Mouse (Mus musculus): Measurements from ENCODE around the gene Nsun2.
"Not testable (repeated sequence)": the region's sequence is repeated elsewhere in the genome, so short reads cannot be mapped to it uniquely, and the experiment has no call there.

Nsun2 gene

DNA sequence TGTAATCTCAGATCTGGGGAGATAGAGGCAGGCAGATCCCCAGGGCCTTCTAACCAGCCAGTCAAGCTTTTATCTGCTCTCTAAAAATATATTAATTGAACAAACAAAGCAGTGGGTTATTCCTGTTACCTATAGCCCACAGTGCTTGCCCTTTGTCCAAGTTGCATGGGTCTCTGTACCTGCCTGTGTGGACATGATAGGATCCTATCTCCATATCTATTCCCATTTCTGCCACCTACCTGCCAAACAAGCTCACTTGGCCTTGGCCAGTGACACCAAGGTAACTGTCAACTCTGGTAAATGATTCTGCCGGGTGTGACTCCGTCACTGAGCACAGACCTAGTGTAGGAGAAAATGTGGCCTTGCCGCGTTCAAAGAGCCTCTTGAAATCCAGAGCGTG is 57.8 kb downstream of the Nsun2 start:
- DNase-seq (ENCODE audit: low spot score in 2 of 2): no peak

DNA sequence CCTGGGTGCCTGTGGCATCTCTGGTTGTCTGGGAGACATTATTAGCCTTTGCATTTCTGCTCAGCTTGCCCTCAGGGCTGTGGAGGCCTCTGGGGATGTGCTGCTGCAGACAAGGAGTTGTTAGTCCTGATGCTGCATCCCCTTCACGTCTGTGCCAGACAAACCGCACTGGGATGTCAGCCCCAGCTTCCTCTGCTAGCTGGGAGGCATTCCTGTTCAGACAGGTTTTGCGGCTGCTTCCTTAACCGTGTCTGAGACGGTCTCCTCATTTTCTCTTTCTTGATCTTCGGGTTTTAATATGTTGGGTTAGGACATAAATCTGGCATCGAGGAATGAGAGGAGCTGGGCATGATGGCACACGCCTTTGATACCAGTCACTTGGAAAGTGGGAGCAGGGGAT is 58.7 kb downstream of the Nsun2 start:
- no peak for DNase-seq (ENCODE audit: low spot score in 2 of 2)

DNA sequence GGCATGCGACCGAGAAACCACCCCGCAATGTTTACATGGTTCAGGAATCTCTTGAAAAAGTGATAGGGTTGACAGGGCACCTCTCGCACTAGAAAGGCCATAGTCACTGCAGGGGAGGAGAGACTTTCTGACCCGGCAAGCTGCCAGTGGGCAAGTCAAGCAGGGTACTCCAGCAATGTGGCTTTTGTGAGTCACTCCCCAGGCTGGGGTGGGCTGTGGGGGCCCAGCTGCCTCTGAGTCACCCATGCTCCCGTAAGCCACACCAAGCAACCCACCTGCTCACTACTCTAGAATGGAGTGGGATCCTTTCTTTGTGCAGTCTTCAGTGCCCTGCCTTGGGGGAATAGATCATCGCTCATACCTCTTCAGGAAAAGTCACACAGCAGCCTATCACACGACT is 59.9 kb downstream of the Nsun2 start:
- peak in 1 of 2 experiments; percentile 32 for DNase-seq (ENCODE audit: low spot score in 2 of 2)

DNA sequence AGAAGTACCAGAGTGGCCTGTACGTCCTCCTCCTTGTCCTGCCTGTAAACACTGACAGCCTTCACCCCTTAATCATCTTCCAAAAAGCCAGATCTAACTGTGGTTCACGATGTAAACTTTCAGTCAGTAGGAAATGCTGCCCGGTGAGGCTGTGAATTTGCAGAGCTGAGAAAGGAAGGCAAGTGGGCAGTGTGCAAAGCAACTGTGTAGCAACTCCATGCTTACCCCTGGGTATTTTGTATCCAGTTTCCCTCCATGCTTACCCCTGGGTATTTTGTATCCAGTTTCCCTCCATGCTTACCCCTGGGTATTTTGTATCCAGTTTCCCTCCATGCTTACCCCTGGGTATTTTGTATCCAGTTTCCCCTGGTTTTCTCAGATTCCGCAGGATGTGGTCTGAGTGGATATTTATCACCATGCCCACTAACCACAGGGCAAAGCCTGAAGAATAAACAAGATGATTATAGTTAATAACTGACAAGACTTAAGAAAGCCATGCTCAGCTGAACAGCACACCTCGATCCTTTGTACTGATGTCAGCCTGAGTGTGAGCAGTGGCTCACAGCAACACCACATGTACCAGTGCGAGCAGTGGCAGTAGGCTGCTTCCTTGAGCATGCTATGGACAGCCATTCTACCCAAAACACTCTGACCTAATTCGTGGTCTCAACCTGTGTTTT is 61.2 kb downstream of the Nsun2 start:
- DNase-seq (ENCODE audit: low spot score in 2 of 2): no peak

DNA sequence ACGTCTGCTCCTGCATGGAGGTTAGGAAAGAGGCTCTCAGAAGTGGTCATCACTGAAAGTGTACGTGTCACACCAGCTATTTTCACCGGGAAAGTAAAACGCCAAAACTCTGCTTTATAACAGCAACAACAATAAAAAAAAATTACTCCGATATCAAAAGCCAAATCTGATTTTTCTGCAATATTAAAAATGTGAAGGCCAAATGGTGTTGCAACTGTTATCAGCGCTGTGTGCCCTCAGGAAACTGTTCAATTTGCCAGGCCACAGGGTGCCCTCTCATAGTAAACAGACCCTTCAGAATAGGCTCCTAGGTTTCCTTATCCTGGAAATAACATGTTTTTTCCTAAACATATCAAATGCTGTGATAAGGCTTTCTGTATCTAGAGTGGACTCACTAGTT is 62.4 kb downstream of the Nsun2 start:
- DNase-seq (ENCODE audit: low spot score in 2 of 2): no peak

DNA sequence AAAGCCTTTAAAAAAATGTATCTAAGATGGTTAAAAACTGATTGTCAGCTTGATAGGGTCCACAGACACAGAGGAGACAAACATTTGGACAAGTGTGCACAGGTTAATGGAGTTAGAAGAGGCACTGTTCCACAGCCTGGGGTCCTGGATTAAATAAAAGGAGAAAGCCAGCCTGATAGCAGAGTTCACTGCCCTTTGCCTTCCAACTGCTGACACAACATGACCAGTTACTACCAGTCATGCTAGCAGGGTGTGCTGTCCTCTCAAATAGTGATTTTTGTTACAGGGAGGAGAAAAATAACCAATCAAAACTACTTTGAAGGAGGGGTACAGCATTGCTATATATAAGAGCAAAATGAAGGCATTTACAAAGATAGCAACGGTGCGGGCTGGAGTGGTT is 63.0 kb downstream of the Nsun2 start:
- no peak for DNase-seq (ENCODE audit: low spot score in 2 of 2)

DNA sequence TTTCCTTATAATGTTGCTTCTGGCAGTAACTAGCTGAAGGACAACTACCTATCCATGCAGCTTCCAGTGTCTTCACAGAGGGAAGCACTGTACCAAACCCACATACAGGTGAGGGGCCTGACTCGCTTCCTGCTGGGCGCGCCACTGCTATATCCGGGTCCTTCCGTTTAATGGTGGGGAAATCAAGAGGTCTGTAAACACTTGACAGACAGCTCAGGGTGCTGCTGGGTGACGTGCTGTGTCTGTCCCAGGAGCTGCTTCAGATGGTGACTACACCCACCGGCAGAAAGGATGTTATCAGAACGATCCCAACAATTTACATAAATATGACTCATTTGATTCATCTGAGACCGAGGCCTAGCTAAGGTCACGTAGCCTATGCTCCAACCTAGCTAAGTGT is 65.3 kb downstream of the Nsun2 start:
- DNase-seq (ENCODE audit: low spot score in 2 of 2): no peak

DNA sequence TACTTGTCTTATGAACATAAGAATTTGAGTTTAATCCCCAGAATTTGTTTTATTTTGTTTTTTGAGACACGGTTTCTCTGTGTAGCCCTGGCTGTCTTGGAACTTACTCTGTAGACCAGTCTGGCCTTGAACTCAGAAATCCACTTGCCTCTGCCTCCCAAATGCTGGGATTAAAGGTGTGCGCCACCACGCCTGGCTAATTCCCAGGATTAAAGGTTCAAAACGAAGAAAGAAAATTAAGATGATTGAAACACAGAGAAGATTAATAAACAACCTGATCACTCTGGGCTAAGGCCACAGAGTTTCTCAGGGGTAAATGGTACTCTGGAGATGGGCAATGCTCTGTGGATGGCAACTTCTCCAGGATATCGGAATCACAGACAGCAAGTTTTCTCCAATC is 67.3 kb downstream of the Nsun2 start:
- DNase-seq (ENCODE audit: low spot score in 2 of 2): not testable (repeated sequence)

DNA sequence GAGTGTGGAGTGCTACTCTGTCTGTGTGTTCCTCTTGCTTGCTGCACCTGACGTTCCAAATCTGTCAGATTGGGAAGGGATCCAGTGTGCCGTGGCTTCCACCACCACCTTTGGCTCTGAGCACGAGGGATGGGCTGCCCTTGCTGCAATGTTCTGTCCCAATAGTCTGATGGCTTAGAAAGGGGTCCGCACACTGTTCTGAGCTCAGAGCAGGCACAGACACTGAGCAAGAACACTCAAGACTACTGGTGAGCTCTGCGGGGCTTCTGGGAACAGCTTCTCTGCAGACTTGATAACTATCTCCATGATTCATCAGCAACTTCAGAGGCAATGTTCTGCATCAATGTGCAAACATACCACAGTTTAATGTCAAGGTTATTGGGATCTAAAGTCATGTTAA is 67.8 kb downstream of the Nsun2 start:
- DNase-seq (ENCODE audit: low spot score in 2 of 2): no peak

DNA sequence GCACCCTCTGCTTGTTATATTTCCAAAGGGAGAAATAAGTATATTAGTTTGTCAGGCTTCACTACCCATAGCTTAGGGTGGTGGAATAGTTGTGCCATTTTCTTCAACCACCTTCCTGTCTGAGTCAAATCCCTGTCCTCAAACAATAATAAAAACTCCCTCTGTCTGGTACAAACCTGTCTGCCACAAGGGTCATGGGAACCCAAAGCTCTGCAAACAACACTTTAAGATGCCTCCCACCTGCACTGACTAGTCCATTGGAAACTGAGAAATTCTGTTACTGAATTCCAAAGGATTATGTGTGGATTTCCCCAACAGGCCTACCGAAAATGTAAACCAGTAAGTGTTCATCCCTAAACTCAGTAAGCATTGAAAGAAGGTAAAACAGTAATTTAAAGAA is 71.1 kb downstream of the Nsun2 start:
- DNase-seq (ENCODE audit: low spot score in 2 of 2): no peak

DNA sequence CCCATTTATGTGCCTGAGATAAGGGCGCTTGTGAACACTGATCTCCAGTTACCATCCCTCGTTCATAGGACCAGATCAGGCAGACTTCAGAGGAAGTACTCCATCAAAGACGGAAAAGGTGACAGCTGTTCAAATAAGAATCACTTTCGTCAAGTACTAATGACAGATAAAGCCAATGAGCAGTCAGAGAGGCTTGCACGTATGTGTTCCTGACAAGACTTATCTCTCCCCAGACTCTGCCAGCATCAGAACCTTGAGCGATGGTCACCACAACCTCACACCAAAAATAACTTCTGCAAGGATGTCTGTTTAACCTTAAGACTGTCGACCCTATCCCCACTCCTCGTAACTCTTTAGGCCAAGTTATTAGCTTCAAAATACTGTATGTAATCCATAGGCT is 75.2 kb downstream of the Nsun2 start:
- no peak for DNase-seq (ENCODE audit: low spot score in 2 of 2)

DNA sequence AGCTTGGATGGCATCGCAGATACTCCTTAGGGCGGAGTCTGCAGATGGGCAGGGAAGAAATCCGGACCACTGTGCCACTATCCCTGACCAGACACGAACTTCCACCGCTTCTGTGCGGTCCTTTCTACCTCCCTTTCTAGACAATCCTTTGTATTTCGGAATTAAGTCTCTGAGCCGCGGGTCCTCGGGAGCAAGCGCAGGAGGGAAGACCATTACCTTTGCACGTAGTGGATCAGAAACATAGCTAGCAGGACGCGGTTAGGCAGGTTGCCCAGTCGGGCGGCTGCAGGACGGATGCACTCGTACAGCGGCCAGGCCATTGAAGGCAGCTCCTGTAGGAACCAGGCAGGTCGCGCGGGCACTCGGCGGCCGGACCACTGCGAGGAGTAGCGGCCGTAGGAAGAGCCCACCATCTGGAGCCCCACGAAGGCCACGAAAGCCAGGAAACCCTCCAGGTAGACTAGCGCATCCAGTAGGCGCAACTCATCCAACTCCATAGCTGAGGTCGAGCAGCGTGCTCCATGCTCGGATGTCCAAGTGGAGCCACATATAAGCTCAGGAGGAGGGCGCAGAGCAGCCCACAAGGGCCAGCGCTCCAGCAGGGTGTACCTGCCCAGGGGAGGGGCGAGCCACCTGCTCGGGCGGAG is 77.3 kb downstream of the Nsun2 start:
- DNase-seq (ENCODE audit: low spot score in 2 of 2): peak in 1 of 2 experiments; percentile 33

DNA sequence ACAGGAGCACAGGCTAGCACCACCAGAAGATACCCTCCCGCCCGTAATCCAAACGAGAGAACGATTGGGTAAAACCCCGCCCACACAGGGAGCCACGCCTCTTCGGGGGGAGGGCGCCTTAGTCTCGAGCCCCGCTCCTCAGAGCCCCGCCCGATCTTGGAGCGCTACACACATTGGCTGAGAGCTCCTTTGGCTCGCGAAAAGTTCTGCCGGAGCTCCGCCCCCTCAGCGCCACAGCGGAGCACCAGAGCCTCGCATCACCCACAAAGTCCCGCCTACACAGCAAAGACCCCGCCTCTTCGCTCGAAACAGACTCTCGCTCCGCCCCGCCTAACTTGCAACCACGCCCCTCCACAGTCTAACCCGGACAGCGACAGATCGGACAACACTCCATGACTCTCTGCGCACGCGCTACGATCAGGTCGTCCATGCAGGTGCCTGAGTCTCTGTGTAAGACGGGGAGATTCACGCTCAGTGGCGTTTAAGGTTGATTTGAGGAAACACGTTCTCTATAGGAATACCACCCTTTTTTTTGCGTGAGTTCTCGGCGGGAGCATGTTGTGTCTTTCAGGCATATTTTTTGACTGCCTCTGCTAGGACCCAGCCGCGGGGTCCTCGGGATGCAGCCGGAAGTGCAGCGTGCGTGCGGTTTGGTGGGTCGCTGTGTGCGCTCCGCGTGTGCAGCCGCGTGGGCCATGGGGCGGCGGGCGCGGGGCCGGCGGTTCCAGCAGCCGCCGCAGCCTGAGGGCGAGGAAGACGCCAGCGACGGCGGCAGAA is 78.0 kb downstream of the Nsun2 start, which contains the start of gene Srd5a1:
Gene Srd5a1 (minus strand): TSS at position 45 of the 777 bp plus-strand sequence.
- peak; percentile 98 for DNase-seq (ENCODE audit: low spot score in 2 of 2)

DNA sequence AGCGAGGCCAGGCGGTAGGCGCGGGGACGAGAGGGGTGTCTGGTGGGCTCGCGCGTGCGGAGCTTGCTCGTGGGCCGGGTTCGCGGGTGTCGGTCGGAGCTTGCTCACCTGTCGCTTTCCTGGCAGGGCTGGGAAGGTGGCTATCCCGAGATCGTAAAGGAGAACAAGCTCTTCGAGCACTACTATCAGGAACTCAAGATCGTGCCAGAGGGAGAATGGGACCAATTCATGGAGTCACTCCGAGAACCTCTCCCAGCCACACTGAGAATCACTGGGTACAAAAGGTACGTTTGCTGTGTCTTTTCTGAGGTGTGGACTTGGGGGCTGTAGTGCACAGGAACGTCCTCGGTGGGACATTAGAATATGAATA is 78.6 kb downstream of the Nsun2 start:
- DNase-seq (ENCODE audit: low spot score in 2 of 2): no peak

DNA sequence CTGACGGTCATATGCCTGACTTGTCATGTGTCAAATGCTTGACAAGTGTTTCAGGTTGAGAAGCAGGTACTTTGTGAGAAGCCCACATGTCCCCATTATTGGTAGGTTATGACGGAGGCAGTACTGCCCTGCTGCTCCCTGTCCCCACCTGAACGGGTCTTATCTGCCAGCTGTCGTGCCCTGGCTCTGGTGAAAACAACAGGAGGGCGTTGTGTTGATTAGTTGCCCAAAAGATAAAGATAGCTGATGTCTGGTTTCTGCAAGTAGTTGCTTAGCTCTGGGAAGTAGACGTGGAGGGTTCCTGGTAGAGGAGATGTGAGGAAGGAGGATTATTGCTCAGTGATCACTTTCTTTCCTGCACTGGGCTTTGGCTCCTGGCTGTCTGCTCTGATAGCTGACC is 83.2 kb downstream of the Nsun2 start:
- DNase-seq (ENCODE audit: low spot score in 2 of 2): no peak

DNA sequence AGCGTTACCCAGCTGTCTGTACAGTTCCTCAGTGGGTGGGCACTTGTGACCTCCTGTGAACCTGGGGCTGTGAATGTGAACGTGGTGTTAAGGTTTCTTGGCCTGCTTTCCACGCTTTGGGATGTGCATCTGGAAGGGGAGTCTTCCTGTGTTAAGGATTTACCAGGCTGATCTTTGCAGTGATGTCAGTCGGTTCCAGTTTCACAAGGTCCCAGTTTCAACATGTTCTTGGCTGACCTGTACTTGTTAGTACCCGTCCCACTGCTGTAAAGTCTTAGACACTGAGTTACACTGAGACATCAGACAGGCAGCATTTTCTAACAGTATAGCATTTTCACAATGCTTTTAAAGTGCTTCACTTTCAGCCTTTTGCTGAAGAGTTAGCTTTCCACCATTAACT is 90.3 kb downstream of the Nsun2 start:
- DNase-seq (ENCODE audit: low spot score in 2 of 2): no peak

DNA sequence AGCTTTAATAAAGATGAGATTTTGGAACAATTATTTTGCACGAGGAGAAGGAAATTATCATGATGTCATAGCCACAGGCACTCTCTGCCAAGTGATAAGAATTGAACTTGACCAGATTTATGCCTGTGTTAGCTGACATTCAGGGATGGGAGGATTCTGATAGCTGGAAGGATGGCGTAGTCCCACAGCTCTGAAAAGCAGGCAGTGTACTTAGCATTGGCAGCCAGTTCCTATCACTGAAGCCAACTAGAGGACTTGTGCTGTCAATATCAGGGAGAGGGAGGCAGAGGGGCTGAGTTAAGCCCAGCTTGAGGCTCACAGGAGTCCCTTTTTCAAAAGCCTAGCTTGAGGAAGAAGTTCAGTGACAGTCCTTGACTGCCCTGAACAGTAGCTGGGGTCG is 91.0 kb downstream of the Nsun2 start:
- DNase-seq (ENCODE audit: low spot score in 2 of 2): no peak

DNA sequence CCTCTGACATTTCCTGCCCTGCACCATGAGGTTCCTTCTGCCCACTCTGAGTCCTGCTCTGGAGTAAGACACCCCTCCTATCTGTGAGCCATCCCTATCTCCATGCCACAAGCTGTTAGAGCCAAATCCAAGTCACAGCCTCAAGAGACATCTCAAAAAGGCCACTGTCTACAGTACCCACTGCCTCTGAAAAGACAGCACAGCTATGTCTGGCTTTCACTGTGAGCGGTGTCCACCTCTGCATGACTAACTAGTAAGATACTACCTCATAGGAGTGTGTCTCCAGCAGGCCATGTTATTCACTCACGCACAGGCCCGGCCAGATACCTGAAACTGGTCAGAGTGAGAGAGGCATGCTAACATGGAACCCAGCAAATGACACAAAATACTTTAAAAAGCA is 94.4 kb downstream of the Nsun2 start:
- DNase-seq (ENCODE audit: low spot score in 2 of 2): peak in 1 of 2 experiments; percentile 49

DNA sequence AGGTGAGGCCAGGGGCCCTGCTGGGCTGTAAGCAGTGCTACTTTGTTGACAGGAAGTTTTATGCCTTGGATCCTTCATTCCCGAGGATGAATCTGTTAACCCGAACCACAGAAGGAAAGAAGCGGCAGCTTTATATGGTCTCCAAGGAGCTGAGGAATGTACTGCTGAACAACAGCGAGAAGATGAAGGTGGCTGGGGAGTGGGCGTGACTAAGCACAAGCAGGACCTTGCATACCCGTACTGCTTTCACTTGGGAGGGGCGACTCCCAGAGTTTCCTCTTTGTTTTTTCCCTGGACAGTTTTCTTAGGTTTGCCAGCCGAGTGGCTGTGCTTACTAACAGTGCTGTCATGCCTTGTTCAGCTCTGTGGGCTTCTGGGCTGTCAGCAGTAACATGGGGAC is 97.0 kb downstream of the Nsun2 start:
- DNase-seq (ENCODE audit: low spot score in 2 of 2): peak in 1 of 2 experiments; percentile 32

DNA sequence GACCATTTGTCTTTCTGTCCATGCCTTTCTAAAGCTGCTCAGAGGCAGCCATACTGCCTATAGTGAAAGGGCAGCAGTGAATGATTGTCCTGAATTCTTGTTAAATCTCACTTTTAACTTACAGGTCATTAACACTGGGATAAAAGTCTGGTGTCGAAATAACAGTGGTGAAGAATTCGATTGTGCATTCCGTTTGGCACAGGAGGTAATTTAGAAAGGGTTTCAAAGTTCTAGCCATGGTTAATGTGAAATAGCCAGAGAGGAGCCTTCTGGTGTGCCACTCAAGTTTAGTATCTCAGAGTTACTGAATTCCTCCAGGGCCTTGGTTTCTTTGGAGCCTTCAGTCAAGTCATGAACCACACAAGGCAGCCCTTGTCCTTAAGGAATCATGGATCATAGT is 97.6 kb downstream of the Nsun2 start:
- DNase-seq (ENCODE audit: low spot score in 2 of 2): peak in 1 of 2 experiments; percentile 4

DNA sequence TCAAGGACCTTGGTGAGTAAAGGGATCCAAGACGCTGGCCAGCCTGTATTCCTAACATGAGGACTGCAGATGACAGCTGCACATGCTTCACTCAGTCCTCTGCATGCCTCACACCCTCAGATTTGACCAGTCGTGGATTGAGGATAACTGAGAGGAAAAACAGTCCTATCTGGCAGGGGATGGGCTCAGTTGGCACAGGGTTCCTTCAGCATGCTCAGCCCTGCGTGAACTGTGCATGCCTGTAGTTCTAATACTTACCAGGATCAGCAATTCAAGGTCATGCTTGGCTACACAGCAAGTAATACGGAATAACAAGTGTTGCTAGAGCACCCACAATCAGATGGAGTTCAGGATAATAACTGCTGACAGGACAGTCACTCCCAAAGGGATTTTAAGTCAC is 98.1 kb downstream of the Nsun2 start:
- DNase-seq (ENCODE audit: low spot score in 2 of 2): peak in 1 of 2 experiments; percentile 35

DNA sequence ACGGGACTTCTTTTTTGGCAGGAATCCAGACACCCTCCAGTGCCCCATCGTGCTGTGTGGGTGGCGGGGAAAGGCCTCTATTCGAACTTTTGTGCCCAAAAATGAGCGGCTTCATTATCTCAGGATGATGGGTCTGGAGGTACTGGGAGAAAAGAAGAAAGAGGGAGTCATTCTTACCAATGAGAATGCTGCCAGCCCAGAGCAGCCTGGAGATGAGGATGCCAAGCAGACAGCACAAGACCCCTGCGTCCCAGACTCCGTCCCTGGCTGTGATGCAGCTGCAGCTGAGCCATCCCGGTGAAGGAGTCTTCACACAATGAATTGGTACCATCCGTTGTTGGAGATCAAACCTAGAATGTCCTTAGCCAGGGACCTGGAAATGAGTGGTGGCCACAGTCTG is 100.0 kb downstream of the Nsun2 start:
- DNase-seq (ENCODE audit: low spot score in 2 of 2): peak in 1 of 2 experiments; percentile 55

DNA sequence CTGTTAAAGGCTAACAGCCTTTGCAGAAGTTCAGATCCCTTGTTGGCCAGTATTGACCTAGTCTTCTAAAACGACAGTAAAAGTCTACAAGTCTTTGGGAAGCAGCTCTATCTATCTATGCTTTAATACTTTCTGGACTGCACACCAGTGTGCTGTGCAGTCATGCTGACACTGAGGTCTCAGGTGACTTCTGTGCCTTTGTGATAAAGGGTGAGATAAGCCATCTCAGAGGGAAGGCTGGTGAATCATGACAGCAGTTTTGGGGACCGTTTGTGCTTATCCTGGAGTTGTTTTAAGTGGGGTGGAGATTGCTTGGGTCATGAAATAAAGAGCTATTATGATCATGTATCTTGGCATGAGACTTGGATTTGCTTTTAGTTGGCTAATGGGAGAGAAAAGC is 100.4 kb downstream of the Nsun2 start:
- DNase-seq (ENCODE audit: low spot score in 2 of 2): no peak
